Mouse (Mus musculus): ENCODE data around the gene Fbxl17. TPM values are rescaled to one million over a fixed set of nuclear protein-coding genes. Genes with fewer than 3 reads are reported as not detected.

The Fbxl17 gene
- polyA plus RNA-seq, 1 experiment from 2014 or later = 17.4 TPM

DNA sequence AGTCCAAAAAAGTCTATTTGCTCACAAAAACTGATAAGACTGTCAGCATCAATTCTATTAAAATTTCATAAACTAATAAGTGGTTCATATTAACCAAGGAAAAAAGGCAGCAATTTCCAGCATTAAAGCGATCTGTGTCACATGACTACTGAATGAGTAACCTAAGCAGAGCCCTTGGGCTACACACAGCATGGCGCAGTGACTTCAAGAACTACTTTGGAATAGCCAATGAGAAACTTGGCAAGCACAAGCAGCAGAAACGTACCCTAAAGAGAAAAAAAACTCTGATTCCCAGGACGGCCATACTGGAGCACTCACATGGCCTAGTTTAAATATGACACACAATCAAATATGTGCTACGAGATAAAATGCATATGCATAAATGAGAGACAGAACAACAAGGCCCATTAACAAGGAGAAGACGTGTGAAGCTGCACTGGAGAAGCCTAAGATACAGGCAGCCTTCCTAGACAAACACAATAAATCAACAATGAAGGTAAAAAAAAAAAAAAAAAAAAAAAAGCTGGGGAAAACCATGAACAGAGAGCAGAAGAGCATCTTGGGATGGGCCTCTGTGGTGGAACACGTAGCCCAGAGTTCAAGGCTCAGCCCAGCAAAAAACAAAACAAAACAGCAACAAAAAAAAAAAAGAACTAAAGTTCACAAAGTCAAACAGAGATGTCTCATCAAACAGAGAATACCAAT, 5.8 kb downstream of the Fbxl17 start:
- ATAC-seq (ENCODE audit: insufficient number of reproducible peaks, insufficient read depth, low FRiP score, low read depth) = no peak
- no peaks in the 10 kb centered on the region for H3K9me3 ChIP-seq (ENCODE audit: control insufficient read depth, low read length)
- no peaks in the 10 kb centered on the region for H3K27me3 ChIP-seq (ENCODE audit: control insufficient read depth, insufficient read depth, low read length)
- H3K4me3 ChIP-seq (ENCODE audit: control insufficient read depth in 1 of 2, insufficient read depth in 1 of 2, low read depth in 1 of 2, low read length in 2 of 2) = no peak overlapping the region
- H3K9ac ChIP-seq (ENCODE audit: low read length) = no peak overlapping the region
- 83% methylated on average over 7 of the region's 7 CpGs for WGBS
- peaks cover 14% of the 10 kb centered on the region; the same call in 1 of the 2 replicates for H3K36me3 ChIP-seq (ENCODE audit: control insufficient read depth, insufficient read depth, low read length)
- no peak overlapping the region for H3K4me2 ChIP-seq (ENCODE audit: low read length)
- no peak overlapping the region for H3K27ac ChIP-seq (replicated peaks in 1 of 2; ENCODE audit: control insufficient read depth in 1 of 2, insufficient read depth in 1 of 2, low read depth in 2 of 2, low read length in 2 of 2)
- H3K4me1 ChIP-seq (ENCODE audit: control insufficient read depth in 2 of 2, insufficient read depth in 2 of 2, low read length in 2 of 2) = peaks cover 10 to 29% of the 10 kb centered on the region in 2 experiments

DNA sequence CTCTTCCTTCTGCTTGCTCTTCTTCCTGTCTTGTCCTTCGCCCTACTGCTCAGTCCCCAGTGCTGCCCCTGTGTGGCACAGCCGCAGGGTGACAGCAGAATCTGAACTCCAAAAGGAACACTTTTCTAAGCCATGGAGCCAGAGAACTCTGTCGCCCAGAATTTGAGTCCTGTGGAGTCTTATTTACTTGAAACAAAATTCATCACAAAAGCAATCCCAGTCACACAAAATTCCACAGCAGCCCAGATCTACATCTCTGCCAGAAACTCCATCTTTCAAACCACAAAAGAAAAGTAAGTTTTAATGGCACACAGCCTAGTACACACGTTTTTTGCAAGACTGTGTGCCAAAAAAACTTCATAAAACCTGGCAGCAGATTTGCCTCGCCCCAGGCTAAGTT, 6.5 kb downstream of the Fbxl17 start:
- H3K27ac ChIP-seq (replicated peaks in 1 of 2; ENCODE audit: control insufficient read depth in 1 of 2, insufficient read depth in 1 of 2, low read depth in 2 of 2, low read length in 2 of 2) = peak overlapping the region; percentile 71 to 86
- H3K27me3 ChIP-seq (ENCODE audit: control insufficient read depth, insufficient read depth, low read length) = no peaks in the 10 kb centered on the region
- peak overlapping the region; percentile 44 for H3K4me2 ChIP-seq (ENCODE audit: low read length)
- ATAC-seq (ENCODE audit: insufficient number of reproducible peaks, insufficient read depth, low FRiP score, low read depth) = no peak; the same call in 1 of the 2 replicates
- peaks cover 10 to 25% of the 10 kb centered on the region in 2 experiments for H3K4me1 ChIP-seq (ENCODE audit: control insufficient read depth in 2 of 2, insufficient read depth in 2 of 2, low read length in 2 of 2)
- no peak overlapping the region for H3K9ac ChIP-seq (ENCODE audit: low read length)
- peaks cover 22% of the 10 kb centered on the region for H3K36me3 ChIP-seq (ENCODE audit: control insufficient read depth, insufficient read depth, low read length)
- WGBS = 36% methylated on average over 5 of the region's 5 CpGs
- H3K4me3 ChIP-seq (ENCODE audit: control insufficient read depth in 1 of 2, insufficient read depth in 1 of 2, low read depth in 1 of 2, low read length in 2 of 2) = peak overlapping the region in 1 of 2 experiments; percentile 26; a peak in 2 of 4 replicates
- H3K9me3 ChIP-seq (ENCODE audit: control insufficient read depth, low read length) = no peaks in the 10 kb centered on the region

GRCm38 (mm10) chr17:63492665-63493273, 7.0 kb downstream of the Fbxl17 start:
- H3K4me1 ChIP-seq (ENCODE audit: control insufficient read depth in 2 of 2, insufficient read depth in 2 of 2, low read length in 2 of 2) = peaks cover 10 to 20% of the 10 kb centered on the region in 2 experiments
- no peak overlapping the region for H3K9ac ChIP-seq (ENCODE audit: low read length)
- 54% methylated on average over 8 of the region's 8 CpGs for WGBS
- peak overlapping the region; percentile 71 to 86 for H3K27ac ChIP-seq (replicated peaks in 1 of 2; ENCODE audit: control insufficient read depth in 1 of 2, insufficient read depth in 1 of 2, low read depth in 2 of 2, low read length in 2 of 2)
- no peaks in the 10 kb centered on the region for H3K27me3 ChIP-seq (ENCODE audit: control insufficient read depth, insufficient read depth, low read length)
- peaks cover 27% of the 10 kb centered on the region for H3K36me3 ChIP-seq (ENCODE audit: control insufficient read depth, insufficient read depth, low read length)
- peak overlapping the region; percentile 44 for H3K4me2 ChIP-seq (ENCODE audit: low read length)
- ATAC-seq (ENCODE audit: insufficient number of reproducible peaks, insufficient read depth, low FRiP score, low read depth) = no peak
- peak overlapping the region in 1 of 2 experiments; percentile 26; a peak in 2 of 4 replicates for H3K4me3 ChIP-seq (ENCODE audit: control insufficient read depth in 1 of 2, insufficient read depth in 1 of 2, low read depth in 1 of 2, low read length in 2 of 2)
- no peaks in the 10 kb centered on the region for H3K9me3 ChIP-seq (ENCODE audit: control insufficient read depth, low read length)

- H3K36me3 ChIP-seq (ENCODE audit: control insufficient read depth, insufficient read depth, low read length) = peaks cover 39% of the 10 kb centered on the region
- no peaks in the 10 kb centered on the region for H3K9me3 ChIP-seq (ENCODE audit: control insufficient read depth, low read length)
- H3K27ac ChIP-seq (replicated peaks in 1 of 2; ENCODE audit: control insufficient read depth in 1 of 2, insufficient read depth in 1 of 2, low read depth in 2 of 2, low read length in 2 of 2) = no peak overlapping the region
- ATAC-seq (ENCODE audit: insufficient number of reproducible peaks, insufficient read depth, low FRiP score, low read depth) = no peak
- no peak overlapping the region for H3K4me3 ChIP-seq (ENCODE audit: control insufficient read depth in 1 of 2, insufficient read depth in 1 of 2, low read depth in 1 of 2, low read length in 2 of 2)
- no peak overlapping the region for H3K4me2 ChIP-seq (ENCODE audit: low read length)
- peaks cover 8 to 12% of the 10 kb centered on the region in 2 experiments; a peak in 3 of 4 replicates for H3K4me1 ChIP-seq (ENCODE audit: control insufficient read depth in 2 of 2, insufficient read depth in 2 of 2, low read length in 2 of 2)
- no peaks in the 10 kb centered on the region for H3K27me3 ChIP-seq (ENCODE audit: control insufficient read depth, insufficient read depth, low read length)
- H3K9ac ChIP-seq (ENCODE audit: low read length) = no peak overlapping the region
- WGBS = 86% methylated on average over 4 of the region's 4 CpGs
Observed at GRCm38 (mm10) chr17:63489525-63489924, 10.3 kb downstream of the Fbxl17 start.

DNA sequence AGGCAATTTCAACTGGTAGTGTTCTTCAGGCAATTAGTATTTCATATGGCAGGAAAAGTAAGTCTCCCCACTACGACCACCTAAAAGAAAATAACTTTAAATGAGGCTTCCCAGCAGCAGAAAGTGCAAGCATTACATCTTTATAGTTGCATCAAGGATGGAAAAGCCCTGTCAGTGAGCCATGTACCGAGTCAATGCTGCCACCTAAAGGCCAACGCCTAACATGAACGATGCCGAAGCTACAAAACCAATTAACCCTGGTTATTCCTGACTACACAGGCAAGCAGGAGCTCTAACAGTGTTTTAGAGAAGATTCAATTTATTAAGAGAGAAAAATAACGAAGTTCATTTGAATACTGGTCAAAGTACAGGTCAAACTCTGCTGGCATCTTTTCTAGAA, 32.0 kb downstream of the Fbxl17 start:
- no peak for ATAC-seq (ENCODE audit: insufficient number of reproducible peaks, insufficient read depth, low FRiP score, low read depth)
- Histone ChIP-seq H3K4me1 (ENCODE audit: control insufficient read depth in 2 of 2, insufficient read depth in 2 of 2, low read length in 2 of 2) (peaks cover 6 to 20% of the 10 kb centered on the region in 2 experiments), H3K4me2 (ENCODE audit: low read length) (peak overlapping the region; percentile 46), H3K9me3 (ENCODE audit: control insufficient read depth, low read length) (no peaks in the 10 kb centered on the region), H3K27me3 (ENCODE audit: control insufficient read depth, insufficient read depth, low read length) (no peaks in the 10 kb centered on the region), H3K4me3 (ENCODE audit: control insufficient read depth in 1 of 2, insufficient read depth in 1 of 2, low read depth in 1 of 2, low read length in 2 of 2) (no peak overlapping the region), H3K36me3 (ENCODE audit: control insufficient read depth, insufficient read depth, low read length) (peaks cover 10% of the 10 kb centered on the region; the same call in 1 of the 2 replicates), H3K9ac (ENCODE audit: low read length) (no peak overlapping the region), H3K27ac (replicated peaks in 1 of 2; ENCODE audit: control insufficient read depth in 1 of 2, insufficient read depth in 1 of 2, low read depth in 2 of 2, low read length in 2 of 2) (no peak overlapping the region)
- 5% methylated on average over 6 of the region's 6 CpGs for WGBS

GRCm38 (mm10) chr17:63465239-63465638, 34.6 kb downstream of the Fbxl17 start:
- no peaks in the 10 kb centered on the region for H3K9me3 ChIP-seq (ENCODE audit: control insufficient read depth, low read length)
- no peak overlapping the region for H3K4me2 ChIP-seq (ENCODE audit: low read length)
- H3K27me3 ChIP-seq (ENCODE audit: control insufficient read depth, insufficient read depth, low read length) = no peaks in the 10 kb centered on the region
- no peak overlapping the region for H3K4me3 ChIP-seq (ENCODE audit: control insufficient read depth in 1 of 2, insufficient read depth in 1 of 2, low read depth in 1 of 2, low read length in 2 of 2)
- H3K27ac ChIP-seq (replicated peaks in 1 of 2; ENCODE audit: control insufficient read depth in 1 of 2, insufficient read depth in 1 of 2, low read depth in 2 of 2, low read length in 2 of 2) = no peak overlapping the region
- H3K9ac ChIP-seq (ENCODE audit: low read length) = no peak overlapping the region
- H3K4me1 ChIP-seq (ENCODE audit: control insufficient read depth in 2 of 2, insufficient read depth in 2 of 2, low read length in 2 of 2) = peaks cover 9 to 20% of the 10 kb centered on the region in 2 experiments
- no peaks in the 10 kb centered on the region for H3K36me3 ChIP-seq (ENCODE audit: control insufficient read depth, insufficient read depth, low read length)
- ATAC-seq (ENCODE audit: insufficient number of reproducible peaks, insufficient read depth, low FRiP score, low read depth) = no peak
- 65% methylated on average over 1 of the region's 1 CpGs for WGBS

DNA sequence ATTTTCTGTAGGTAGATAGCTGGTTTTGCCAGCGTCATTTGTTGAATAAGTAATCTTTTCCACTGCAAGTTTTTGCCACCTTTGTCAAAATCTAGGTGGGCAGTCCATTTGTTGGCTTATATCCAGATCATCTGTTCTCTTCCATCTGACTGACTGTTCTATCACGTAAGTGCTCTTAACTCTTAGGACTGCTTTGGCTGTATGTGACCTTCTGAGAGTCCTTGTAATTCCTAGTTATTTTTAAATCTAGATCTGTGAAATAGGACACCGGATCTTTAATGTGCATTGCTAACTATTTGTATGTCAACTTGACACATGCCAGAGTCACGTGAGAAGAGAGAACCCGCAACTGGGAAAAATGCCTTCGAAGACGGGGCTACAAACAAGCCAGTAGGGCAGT, 37.3 kb downstream of the Fbxl17 start:
- H3K9me3 ChIP-seq (ENCODE audit: control insufficient read depth, low read length) = no peaks in the 10 kb centered on the region
- H3K27ac ChIP-seq (replicated peaks in 1 of 2; ENCODE audit: control insufficient read depth in 1 of 2, insufficient read depth in 1 of 2, low read depth in 2 of 2, low read length in 2 of 2) = peak overlapping the region; percentile 73 to 80
- H3K27me3 ChIP-seq (ENCODE audit: control insufficient read depth, insufficient read depth, low read length) = no peaks in the 10 kb centered on the region
- peaks cover 9 to 17% of the 10 kb centered on the region in 2 experiments for H3K4me1 ChIP-seq (ENCODE audit: control insufficient read depth in 2 of 2, insufficient read depth in 2 of 2, low read length in 2 of 2)
- 0 out of 2 replicates have a peak overlapping the region, but pooled peaks have one; percentile 3 for H3K4me2 ChIP-seq (ENCODE audit: low read length)
- H3K9ac ChIP-seq (ENCODE audit: low read length) = no peak overlapping the region
- no peak for ATAC-seq (ENCODE audit: insufficient number of reproducible peaks, insufficient read depth, low FRiP score, low read depth)
- H3K4me3 ChIP-seq (ENCODE audit: control insufficient read depth in 1 of 2, insufficient read depth in 1 of 2, low read depth in 1 of 2, low read length in 2 of 2) = no peak overlapping the region
- H3K36me3 ChIP-seq (ENCODE audit: control insufficient read depth, insufficient read depth, low read length) = no peaks in the 10 kb centered on the region
- WGBS = 34% methylated on average over 7 of the region's 7 CpGs

Measured in heart, embryonic 14.5 days (tissue).